Mouse (Mus musculus) heart, postnatal 0 days (tissue): ENCODE data around the gene Ifnlr1. TPM values are rescaled to one million over a fixed set of nuclear protein-coding genes. Genes with fewer than 3 reads are reported as not detected.

Experiments used
- ATAC-seq: fragments of 200-750 bp; cut with Nextera tagmentation; 2 replicates; pipeline ENCODE4 v1.8.0; 2017; ENCODE audit warnings: low read depth, moderate number of reproducible peaks, moderate library complexity; ENCODE audit not compliant: insufficient read depth
- DNase-seq: peaks from one replicate; pipeline ENCODE4 v3.0.0-alpha.2; 2016; ENCODE audit warnings: low spot score
- H3K27ac ChIP-seq: fragments of 300-500 bp; sonication (generic); 2 replicates; pipeline ENCODE4 v1.5.1; 2014; ENCODE audit warnings: low read depth, mild to moderate bottlenecking
- H3K27me3 ChIP-seq: fragments of 300-500 bp; sonication (generic); 2 replicates; pipeline ENCODE4 v1.6.1; 2014; ENCODE audit warnings: low read length, mixed read lengths; ENCODE audit not compliant: control insufficient read depth, insufficient read depth
- H3K36me3 ChIP-seq: fragments of 300-500 bp; sonication (generic); replicated peaks from 2 replicates; pipeline ENCODE4 v1.6.1; 2014; ENCODE audit warnings: low read length, mixed read lengths; ENCODE audit not compliant: control insufficient read depth, insufficient read depth
- H3K4me1 ChIP-seq: fragments of 300-500 bp; sonication (generic); 2 replicates; pipeline ENCODE4 v1.6.1; 2014; ENCODE audit warnings: antibody characterized with exemption; ENCODE audit not compliant: control insufficient read depth, insufficient read depth
- H3K4me2 ChIP-seq: fragments of 300-500 bp; sonication (generic); 2 replicates; pipeline ENCODE4 v1.6.1; 2014; ENCODE audit warnings: low read depth, mild to moderate bottlenecking, low read length, moderate library complexity
- H3K4me3 ChIP-seq: fragments of 300-500 bp; sonication (generic); 2 replicates; pipeline ENCODE4 v1.5.1; 2014; ENCODE audit warnings: low read depth, low read length
- H3K9ac ChIP-seq: fragments of 300-500 bp; sonication (generic); replicated peaks from 2 replicates; pipeline ENCODE4 v1.6.1; 2014; ENCODE audit warnings: low read depth, low read length, mixed read lengths
- H3K9me3 ChIP-seq: fragments of 300-500 bp; sonication (generic); replicated peaks from 2 replicates; pipeline ENCODE4 v1.6.1; 2016; ENCODE audit warnings: low read length; ENCODE audit not compliant: control insufficient read depth
- CTCF ChIP-seq: IDR thresholded peaks from 2 replicates; pipeline ENCODE4 v1.5.1; 2016; ENCODE audit warnings: antibody characterized with exemption, control low read depth, low read depth
- EP300 ChIP-seq: IDR thresholded peaks from 2 replicates; pipeline ENCODE4 v1.6.1; 2016; ENCODE audit warnings: antibody characterized with exemption, low read depth
- WGBS: fragments of 180-500 bp; shearing (Covaris S2); extraction: QIAGEN DNeasy Blood & Tissue Kit; methylation state at CpG from one replicate; pipeline ENCODE4 v1.1.7; 2014; 5-methylcytosine and 5-hydroxymethylcytosine counted together
- polyA plus RNA-seq: library from polyadenylated mRNA; unstranded; fragments of >200 nt; fragmentation: Nextera tagmentation; extraction: Ambion mirVana; gene quantifications from 2 replicates; pipeline ENCODE4 v1.2.1, GENCODE M21; 2015
- total RNA-seq: library from RNA; depleted of rRNA; stranded (reverse); fragments of >200 nt; gene quantifications from 2 replicates; pipeline ENCODE4 v1.2.3, GENCODE M21; 2014; ENCODE audit warnings: low replicate concordance

The Ifnlr1 gene
- total and polyA plus RNA-seq, 2 experiments from 2014 or later, result 0.77 to 1.9 TPM

DNA sequence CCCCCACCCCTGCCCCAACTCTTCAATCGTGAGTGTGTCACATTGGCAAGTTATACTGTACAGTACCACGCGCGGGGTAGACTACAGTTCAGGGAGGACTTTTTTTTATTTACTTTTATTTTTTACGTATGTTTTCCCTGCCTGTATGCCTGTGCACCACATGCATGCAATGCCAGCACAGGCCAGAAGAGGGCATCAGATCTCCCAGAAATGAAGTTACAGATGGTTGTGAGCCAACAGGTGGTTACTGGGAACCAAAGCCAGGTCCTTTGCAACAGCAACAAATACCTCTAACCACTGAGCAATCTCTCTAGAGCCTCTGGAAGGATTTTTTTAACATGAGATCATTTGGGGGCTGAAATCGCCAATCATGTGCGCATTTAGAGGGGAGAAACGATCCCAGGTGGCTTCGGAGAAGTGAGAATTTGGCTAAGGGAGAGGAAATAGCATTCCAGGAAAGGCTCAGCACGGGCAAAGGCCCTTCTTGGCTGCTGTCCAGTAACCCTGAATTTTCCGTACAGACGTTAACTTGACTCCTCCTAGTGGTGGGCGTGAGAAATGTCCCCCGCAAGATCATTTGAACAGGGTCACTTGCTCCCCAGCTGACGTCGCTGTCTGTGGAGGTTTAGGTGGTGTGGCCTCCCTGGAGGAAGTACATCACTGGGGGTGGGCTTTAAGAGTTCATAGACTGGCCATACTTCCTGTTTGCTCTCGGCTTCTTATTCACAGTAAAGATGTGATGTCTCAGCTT is 36.6 kb downstream of the Ifnlr1 start:
- no peak for ATAC-seq
- H3K9me3 ChIP-seq, result 0 out of 2 replicates have a peak, but pooled peaks cover 3% of the 10 kb centered on the region

DNA sequence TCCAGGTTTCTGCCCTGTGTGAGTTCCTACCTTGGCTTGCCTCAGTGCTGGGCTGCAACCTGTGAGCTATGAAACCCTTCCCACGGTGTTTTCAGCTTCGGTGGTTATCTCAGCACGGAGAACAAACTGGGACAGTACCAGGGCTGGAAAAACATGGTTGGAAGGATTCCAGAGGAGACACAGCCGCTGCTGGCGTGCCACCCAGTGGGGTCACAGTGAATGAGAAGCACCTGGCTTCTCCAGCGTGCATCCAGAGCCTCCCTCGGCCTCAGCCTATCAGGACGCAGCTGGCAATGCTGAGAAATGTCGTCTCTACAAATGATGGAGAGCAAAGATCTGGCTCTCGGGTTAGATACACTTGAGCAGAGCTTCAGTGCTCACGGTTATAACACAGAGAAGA is 40.3 kb downstream of the Ifnlr1 start:
- TF ChIP-seq CTCF, result no peak
- TF ChIP-seq EP300, result no peak
- no peak for DNase-seq
- H3K4me3 ChIP-seq, result no peak overlapping the region
- H3K9ac ChIP-seq, result no peak overlapping the region
- H3K4me1 ChIP-seq, result 0 out of 2 replicates have a peak, but pooled peaks cover 2% of the 10 kb centered on the region
- no peak for ATAC-seq
- H3K4me2 ChIP-seq, result no peak overlapping the region
- H3K9me3 ChIP-seq, result 0 out of 2 replicates have a peak, but pooled peaks cover 3% of the 10 kb centered on the region
- 44% methylated on average over 11 of the region's 11 CpGs for WGBS
- no peaks in the 10 kb centered on the region for H3K27me3 ChIP-seq
- H3K36me3 ChIP-seq, result no peaks in the 10 kb centered on the region
- no peak overlapping the region for H3K27ac ChIP-seq

More for the DNA sequence above, 36.6 kb downstream of the Ifnlr1 start:
- Histone ChIP-seq H3K27ac (no peak overlapping the region), H3K9ac (no peak overlapping the region), H3K4me2 (no peak overlapping the region), H3K4me1 (0 out of 2 replicates have a peak, but pooled peaks cover 2% of the 10 kb centered on the region), H3K36me3 (no peaks in the 10 kb centered on the region), H3K27me3 (no peaks in the 10 kb centered on the region), H3K4me3 (no peak overlapping the region)
- no peak for TF ChIP-seq EP300
- TF ChIP-seq CTCF, result 0 out of 2 replicates have a peak, but pooled peaks have one; percentile 15
- WGBS, result 62% methylated on average over 17 of the region's 17 CpGs
- no peak for DNase-seq

DNA sequence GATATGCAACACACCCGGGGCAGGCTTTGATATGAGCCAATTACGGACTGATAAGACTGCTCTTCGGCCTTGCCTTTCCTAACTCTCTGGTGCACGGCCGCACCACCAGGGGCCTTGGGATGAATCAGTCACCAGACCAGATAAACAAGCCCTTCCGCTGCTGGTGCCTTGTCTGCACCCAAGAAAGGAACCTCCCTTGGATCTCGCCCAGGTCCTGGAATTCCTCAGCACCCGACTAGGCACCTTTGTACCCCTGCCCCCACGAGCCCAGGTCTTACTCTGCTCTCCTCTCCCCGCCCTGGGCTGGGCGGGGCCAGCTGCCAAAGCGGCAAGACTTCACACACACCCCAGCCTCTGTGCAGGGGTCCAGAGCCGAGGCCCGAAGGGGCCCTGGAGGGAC is 41.7 kb downstream of the Ifnlr1 start, which contains the start of gene Il22ra1:
TSS of gene Il22ra1 (plus strand) at position 356 of the 400 bp plus-strand sequence.
- Histone ChIP-seq H3K9ac (0 out of 2 replicates have a peak within 1 kb of the TSS, but pooled peaks have one; percentile 5), H3K36me3 (no peaks in the 10 kb centered on the region), H3K27ac (no peak within 1 kb of the TSS), H3K9me3 (0 out of 2 replicates have a peak, but pooled peaks cover under 1% of the 10 kb centered on the region), H3K4me2 (peak within 1 kb of the TSS; percentile 54), H3K4me1 (0 out of 2 replicates have a peak, but pooled peaks cover 2% of the 10 kb centered on the region), H3K27me3 (no peaks in the 10 kb centered on the region), H3K4me3 (peak within 1 kb of the TSS; percentile 17)
- ATAC-seq (peak; percentile 18; the same call in 1 of the 2 replicates), DNase-seq (no peak)
- WGBS, result 8% methylated on average over 14 of the region's 14 CpGs
- TF ChIP-seq CTCF, result no peak
- TF ChIP-seq EP300, result no peak

DNA sequence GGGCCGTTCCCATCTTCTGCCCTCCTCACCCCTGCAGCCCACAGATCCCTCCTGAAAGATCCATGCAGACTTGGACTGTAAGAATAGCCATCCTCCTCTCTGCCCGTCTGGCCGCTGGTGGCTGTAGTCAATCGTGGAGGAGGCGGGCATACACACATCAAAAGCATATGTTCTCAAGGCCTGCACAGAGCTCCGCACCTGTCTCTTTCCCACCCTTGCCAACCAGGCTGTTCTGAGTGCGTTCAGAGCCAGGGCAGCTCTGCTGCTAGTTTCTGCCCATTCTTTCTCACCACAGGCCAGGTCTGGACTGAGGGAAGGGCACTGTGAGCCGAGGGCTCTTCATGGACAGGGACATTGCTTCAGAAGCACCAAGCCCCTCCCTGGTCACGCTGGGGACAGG is 44.1 kb downstream of the Ifnlr1 start:
- H3K36me3 ChIP-seq, result no peaks in the 10 kb centered on the region
- no peak overlapping the region for H3K27ac ChIP-seq
- DNase-seq (no peak), ATAC-seq (no peak)
- H3K4me3 ChIP-seq, result no peak overlapping the region
- no peak overlapping the region for H3K4me2 ChIP-seq
- no peaks in the 10 kb centered on the region; the same call in 1 of the 2 replicates for H3K9me3 ChIP-seq
- WGBS, result 88% methylated on average over 9 of the region's 9 CpGs
- H3K27me3 ChIP-seq, result no peaks in the 10 kb centered on the region
- 0 out of 2 replicates have a peak, but pooled peaks cover 2% of the 10 kb centered on the region for H3K4me1 ChIP-seq
- TF ChIP-seq EP300, result no peak
- TF ChIP-seq CTCF, result no peak
- H3K9ac ChIP-seq, result no peak overlapping the region

DNA sequence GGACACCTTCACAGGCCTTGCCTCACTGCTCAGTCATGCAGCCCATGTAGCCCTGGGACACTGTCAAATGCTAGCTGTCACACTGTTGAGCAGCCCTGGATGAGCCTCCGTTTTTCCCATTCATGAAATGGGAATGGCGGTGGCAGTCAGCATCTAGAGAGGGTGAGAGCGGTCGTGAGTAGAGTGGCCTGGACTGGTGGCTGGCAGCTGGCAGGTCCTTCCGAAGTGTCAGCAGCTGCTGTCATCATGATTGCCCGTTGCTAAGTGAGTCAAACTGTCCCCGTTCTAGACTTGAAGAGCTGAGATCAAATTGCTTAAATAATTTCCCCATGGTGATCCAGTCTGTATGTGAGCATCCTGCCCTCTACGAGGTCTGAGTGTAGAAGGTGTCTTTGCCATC is 44.9 kb downstream of the Ifnlr1 start:
- no peak overlapping the region for H3K9ac ChIP-seq
- no peak overlapping the region for H3K4me3 ChIP-seq
- no peaks in the 10 kb centered on the region; the same call in 1 of the 2 replicates for H3K9me3 ChIP-seq
- WGBS, result 36% methylated on average over 8 of the region's 8 CpGs
- no peak for TF ChIP-seq CTCF
- DNase-seq, result no peak
- H3K36me3 ChIP-seq, result no peaks in the 10 kb centered on the region
- 0 out of 2 replicates have a peak, but pooled peaks cover 2% of the 10 kb centered on the region for H3K4me1 ChIP-seq
- ATAC-seq, result no peak
- H3K4me2 ChIP-seq, result no peak overlapping the region
- no peaks in the 10 kb centered on the region for H3K27me3 ChIP-seq
- H3K27ac ChIP-seq, result no peak overlapping the region
